ENCODE assay signal across 16 mouse cellular contexts in genomic region chr12:8455046-8455445, GRCm38 (mm10). TPM values are rescaled to one million over a fixed set of nuclear protein-coding genes. Genes with fewer than 3 reads are reported as not detected.
DNase-seq lines count a peak whose midpoint lies in the region; ATAC-seq lines count a peak whose summit lies in the region.
"Had no signal": no experiment of that assay in that cellular context is flagged by ENCODE, and none has a peak within 500 bp of the region (broad histone marks: within the 10 kb centered on the region; RNA-seq: fewer than 3 reads in every experiment).

No protein-coding gene starts in this region.

- H3K27ac ChIP-seq in lung, embryonic 16.5 days (ENCODE audit: low read length), result peak overlapping the region; percentile 78
- H3K27ac ChIP-seq: embryonic facial prominence, embryonic 15.5 days; forebrain, embryonic 10.5 days; forebrain, embryonic 15.5 days; hindbrain, embryonic 10.5 days; hindbrain, embryonic 14.5 days had no signal

- peaks cover 49% of the 10 kb centered on the region for H3K4me1 ChIP-seq in lung, embryonic 16.5 days (replicated peaks; ENCODE audit: control insufficient read depth, insufficient read depth, low read length)

- H3K9ac ChIP-seq in lung, embryonic 16.5 days (ENCODE audit: low read length), result no peak overlapping the region
- H3K9ac ChIP-seq: embryonic facial prominence, embryonic 15.5 days; forebrain, embryonic 15.5 days; heart, embryonic 12.5 days; hindbrain, embryonic 14.5 days had no signal

- no peaks in the 10 kb centered on the region for H3K9me3 ChIP-seq in lung, embryonic 16.5 days (ENCODE audit: control insufficient read depth, low read length)
- H3K9me3 ChIP-seq: embryonic facial prominence, embryonic 15.5 days; forebrain, embryonic 10.5 days; forebrain, embryonic 15.5 days; heart, embryonic 12.5 days; hindbrain, embryonic 10.5 days had no signal

- no peak overlapping the region for H3K4me3 ChIP-seq in lung, embryonic 16.5 days (ENCODE audit: low read length)
- H3K4me3 ChIP-seq: embryonic facial prominence, embryonic 15.5 days; erythroblast, embryonic 14.5 days; forebrain, embryonic 10.5 days; forebrain, embryonic 15.5 days; heart, embryonic 12.5 days; hindbrain, embryonic 10.5 days had no signal

- H3K27me3 ChIP-seq in lung, embryonic 16.5 days (ENCODE audit: control insufficient read depth, insufficient read depth, low read depth, low read length), result no peaks in the 10 kb centered on the region
- H3K27me3 ChIP-seq: embryonic facial prominence, embryonic 15.5 days; forebrain, embryonic 15.5 days; heart, embryonic 12.5 days had no signal

- peak; percentile 70 to 81 for DNase-seq in lung, adult 18-20 months
- DNase-seq in lung, postnatal 14 days, result no peak
- DNase-seq in lung, postnatal 25 days (ENCODE audit: low spot score), result peak; percentile 74
- no peak for DNase-seq in T-cell, adult 2 months (ENCODE audit: low spot score)
- DNase-seq in cerebellum, postnatal 10 days, result no peak
- DNase-seq: adrenal gland, adult 8-10 months; embryo, embryonic 11 days; gastrocnemius, postnatal 10 days had no signal

- 41% methylated on average over 2 of the region's 2 CpGs for WGBS in lung, embryonic 16.5 days

- H3K4me2 ChIP-seq in lung, embryonic 16.5 days (ENCODE audit: low read depth, low read length), result no peak overlapping the region
- H3K4me2 ChIP-seq: embryonic facial prominence, embryonic 15.5 days; forebrain, embryonic 15.5 days; heart, embryonic 12.5 days; hindbrain, embryonic 14.5 days had no signal

- ATAC-seq in lung, embryonic 16.5 days (ENCODE audit: low read depth), result peak; percentile 49; the same call in 1 of the 2 replicates

- H3K36me3 ChIP-seq in lung, embryonic 16.5 days (ENCODE audit: control insufficient read depth, insufficient read depth, low read length), result no peaks in the 10 kb centered on the region
- H3K36me3 ChIP-seq: embryonic facial prominence, embryonic 15.5 days; forebrain, embryonic 10.5 days; forebrain, embryonic 15.5 days; heart, embryonic 12.5 days; hindbrain, embryonic 10.5 days had no signal

RNA-seq across cellular contexts. Expression of gene Rhob, which starts 44.8 kb away (rescaled TPM):
- polyA plus RNA-seq in lung, embryonic 16.5 days (2015; fragmentation: Nextera tagmentation; extraction: Ambion mirVana), result 47.8 and 49.2 TPM in 2 replicates

Comparison
In these comparisons a context has a peak if more than half of its experiments do, and no peak if none do; other contexts are left out.
1. DNase-seq: peak in lung, adult 18-20 months (2 of 2) and lung, postnatal 25 days (single experiment); none in lung, postnatal 14 days (single experiment), T-cell, adult 2 months (single experiment) and cerebellum, postnatal 10 days (0 of 2).